Mouse (Mus musculus): ENCODE measurements around the gene 1700001C19Rik.

DNA sequence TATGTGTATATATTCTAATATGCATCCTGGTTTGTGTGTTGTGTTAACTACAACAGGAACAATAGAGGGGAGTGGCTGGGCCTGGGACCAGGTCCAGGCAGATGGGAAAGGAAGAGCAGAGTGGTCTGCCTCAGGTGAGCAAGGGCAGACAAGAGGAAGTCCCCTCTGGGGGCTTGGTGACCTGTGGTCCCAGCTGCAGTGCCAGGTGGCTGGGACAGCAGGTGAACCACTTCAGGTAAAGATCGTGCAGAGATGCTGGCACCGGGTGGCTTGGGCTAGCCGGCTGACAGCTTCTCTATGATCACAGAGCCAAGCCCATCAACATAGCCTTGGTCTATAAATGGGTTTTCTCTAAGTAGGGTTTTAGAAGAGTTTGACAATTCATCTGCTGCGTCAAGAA, 32.9 kb upstream of the 1700001C19Rik start:
- TF ChIP-seq CTCF (IDR thresholded peaks at IDR 0.05; ENCODE audit: low read depth) (no peak), EP300 (IDR thresholded peaks at IDR 0.05; ENCODE audit: low read depth) (no peak)

Measured in liver, postnatal 0 days (tissue).